Mouse (Mus musculus): ENCODE data around the gene Gabpb2. TPM values are rescaled to one million over a fixed set of nuclear protein-coding genes. Genes with fewer than 3 reads are reported as not detected.

Gabpb2 gene
- polyA plus RNA-seq, 1 experiment from 2014 or later = 6.7 TPM

DNA sequence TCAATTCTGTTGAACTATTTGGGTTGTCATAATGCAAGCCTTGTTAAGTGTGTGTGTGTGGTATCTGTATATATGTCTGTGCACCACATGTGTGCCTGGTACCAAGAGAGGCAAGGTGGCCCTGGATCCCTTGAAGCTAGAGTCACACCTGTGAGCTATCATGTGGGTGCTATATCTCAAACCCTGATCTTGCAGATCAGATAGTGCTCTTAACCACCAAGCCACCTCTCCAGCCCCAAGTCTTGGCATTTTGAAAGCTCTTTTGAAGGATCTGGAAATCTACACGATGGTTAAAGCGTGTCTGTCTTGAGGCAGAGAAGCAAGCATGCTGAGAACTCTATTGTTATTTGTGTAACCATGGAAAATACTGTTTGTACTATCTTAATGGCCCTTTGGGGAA, 7.1 kb downstream of the Gabpb2 start:
- Histone ChIP-seq H3K27ac (no peak overlapping the region), H3K4me1 (no peaks in the 10 kb centered on the region), H3K9me3 (no peaks in the 10 kb centered on the region), H3K27me3 (replicated peaks) (no peaks in the 10 kb centered on the region), H3K4me3 (no peak overlapping the region), H3K4me2 (replicated peaks) (no peak overlapping the region), H3K9ac (no peak overlapping the region), H3K36me3 (peaks cover 31% of the 10 kb centered on the region)
- ATAC-seq (ENCODE audit: low FRiP score, low read depth) = no peak
- 68% methylated on average over 2 of the region's 2 CpGs for WGBS

DNA sequence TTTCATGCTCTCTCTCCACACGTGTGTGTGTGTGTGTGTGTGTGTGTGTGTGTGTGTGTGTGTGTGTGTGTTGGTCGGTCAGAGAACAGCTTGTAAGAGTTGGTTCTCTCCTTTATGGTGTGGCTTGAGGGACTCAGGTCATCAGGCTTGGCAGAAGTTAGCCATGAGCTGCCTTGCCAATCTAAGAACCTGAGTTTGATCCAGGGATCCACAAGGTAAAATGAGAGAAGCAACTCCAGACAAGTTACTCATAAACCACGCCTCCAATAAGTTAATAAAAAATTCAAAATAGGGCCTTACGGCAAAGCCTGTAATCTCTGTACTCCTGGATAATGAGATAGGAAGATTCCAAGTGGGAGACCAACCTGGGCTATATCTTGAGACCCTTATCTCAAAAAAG, 9.4 kb downstream of the Gabpb2 start:
- no peaks in the 10 kb centered on the region for H3K9me3 ChIP-seq
- WGBS = 87% methylated on average over 4 of the region's 4 CpGs
- no peak overlapping the region for H3K27ac ChIP-seq
- H3K4me1 ChIP-seq = no peaks in the 10 kb centered on the region
- H3K27me3 ChIP-seq (replicated peaks) = no peaks in the 10 kb centered on the region
- no peak overlapping the region for H3K4me3 ChIP-seq
- no peak overlapping the region for H3K9ac ChIP-seq
- H3K4me2 ChIP-seq (replicated peaks) = no peak overlapping the region
- ATAC-seq (ENCODE audit: low FRiP score, low read depth) = no peak
- H3K36me3 ChIP-seq = peaks cover 41% of the 10 kb centered on the region

DNA sequence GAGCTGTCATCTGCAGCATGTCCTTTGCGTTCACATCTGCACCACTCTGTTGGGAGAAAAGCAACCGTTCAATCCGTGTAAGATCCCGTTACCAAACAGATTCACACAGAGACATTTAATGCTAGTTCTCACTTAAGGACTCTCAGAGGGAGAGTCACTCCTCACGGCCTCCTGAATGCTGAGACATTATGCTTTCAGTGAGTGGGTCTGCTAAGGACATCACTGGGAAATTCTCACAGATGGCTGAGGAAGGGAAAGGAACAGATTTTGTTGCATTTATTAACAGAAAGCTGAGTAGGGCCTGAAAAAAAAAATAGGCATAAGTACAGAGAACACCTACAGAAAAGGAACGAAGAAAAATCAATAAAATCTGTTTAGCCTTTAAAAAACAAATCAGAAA, 13.8 kb downstream of the Gabpb2 start:
- no peak overlapping the region for H3K27ac ChIP-seq
- H3K9ac ChIP-seq = no peak overlapping the region
- H3K4me1 ChIP-seq = no peaks in the 10 kb centered on the region
- no peaks in the 10 kb centered on the region for H3K9me3 ChIP-seq
- no peak overlapping the region for H3K4me3 ChIP-seq
- 94% methylated on average over 6 of the region's 6 CpGs for WGBS
- ATAC-seq (ENCODE audit: low FRiP score, low read depth) = no peak
- no peak overlapping the region for H3K4me2 ChIP-seq (replicated peaks)
- peaks cover 69% of the 10 kb centered on the region for H3K36me3 ChIP-seq
- no peaks in the 10 kb centered on the region for H3K27me3 ChIP-seq (replicated peaks)

DNA sequence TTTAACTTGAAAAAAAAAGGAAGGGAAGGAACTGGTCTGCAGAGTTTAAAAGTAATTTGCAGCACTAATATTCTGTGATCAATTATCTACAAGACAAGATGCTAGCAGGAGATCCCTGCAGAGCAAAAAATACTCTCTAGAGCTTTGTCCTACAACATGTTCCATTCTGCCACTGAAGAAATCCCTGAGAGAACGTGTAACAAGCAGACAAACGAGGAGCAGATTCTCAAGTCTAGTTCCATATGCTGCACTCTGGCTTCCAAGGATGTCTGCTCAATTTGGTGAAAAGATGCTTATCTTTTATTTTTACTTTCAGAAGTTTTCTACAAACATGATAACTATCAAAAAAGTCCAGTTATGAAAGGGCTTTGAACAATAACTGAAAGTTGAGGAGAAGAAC, 17.2 kb downstream of the Gabpb2 start:
- Histone ChIP-seq H3K4me1 (no peaks in the 10 kb centered on the region), H3K9ac (no peak overlapping the region), H3K27me3 (replicated peaks) (no peaks in the 10 kb centered on the region), H3K4me3 (no peak overlapping the region), H3K36me3 (peaks cover 73% of the 10 kb centered on the region), H3K4me2 (replicated peaks) (no peak overlapping the region), H3K27ac (no peak overlapping the region), H3K9me3 (no peaks in the 10 kb centered on the region)
- ATAC-seq (ENCODE audit: low FRiP score, low read depth) = no peak
- WGBS = 80% methylated on average over 2 of the region's 2 CpGs

- H3K36me3 ChIP-seq = peaks cover 72% of the 10 kb centered on the region
Measured at GRCm38 (mm10) chr3:95200132-95200531, 17.6 kb downstream of the Gabpb2 start.

GRCm38 (mm10) chr3:95199101-95199500, 18.6 kb downstream of the Gabpb2 start:
- no peaks in the 10 kb centered on the region for H3K27me3 ChIP-seq (replicated peaks)
- WGBS = 83% methylated on average over 1 of the region's 1 CpGs
- no peak for ATAC-seq (ENCODE audit: low FRiP score, low read depth)
- H3K4me2 ChIP-seq (replicated peaks) = no peak overlapping the region
- H3K4me3 ChIP-seq = no peak overlapping the region
- no peaks in the 10 kb centered on the region for H3K4me1 ChIP-seq
- no peaks in the 10 kb centered on the region for H3K9me3 ChIP-seq
- H3K27ac ChIP-seq = no peak overlapping the region
- no peak overlapping the region for H3K9ac ChIP-seq
- peaks cover 73% of the 10 kb centered on the region for H3K36me3 ChIP-seq

More at GRCm38 (mm10) chr3:95200132-95200531, 17.6 kb downstream of the Gabpb2 start:
- H3K27ac ChIP-seq = no peak overlapping the region
- no peak overlapping the region for H3K9ac ChIP-seq
- no peaks in the 10 kb centered on the region for H3K27me3 ChIP-seq (replicated peaks)
- 91% methylated on average over 7 of the region's 7 CpGs for WGBS
- H3K4me2 ChIP-seq (replicated peaks) = no peak overlapping the region
- no peak overlapping the region for H3K4me3 ChIP-seq
- no peaks in the 10 kb centered on the region for H3K9me3 ChIP-seq
- no peaks in the 10 kb centered on the region for H3K4me1 ChIP-seq
- no peak for ATAC-seq (ENCODE audit: low FRiP score, low read depth)

DNA sequence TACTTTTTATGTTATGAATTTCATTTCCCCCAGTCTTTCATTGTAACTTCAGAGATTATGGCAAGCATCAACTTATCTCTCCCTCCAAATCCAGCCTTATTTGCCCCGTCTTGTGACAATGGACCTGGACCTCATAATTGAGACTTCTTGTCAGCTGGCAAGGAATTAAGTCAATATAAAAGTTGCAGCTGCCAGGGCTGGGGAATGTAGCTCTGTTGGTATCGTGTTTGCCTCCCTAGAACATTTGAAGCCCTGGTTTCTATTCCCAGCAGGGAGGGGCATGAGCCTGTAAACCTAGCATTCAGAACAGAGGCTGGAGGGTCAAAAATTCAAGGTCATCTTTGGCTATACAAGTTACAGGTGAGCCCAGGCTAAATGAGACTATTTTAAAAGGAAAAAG, 21.9 kb downstream of the Gabpb2 start:
- Histone ChIP-seq H3K36me3 (peaks cover 61% of the 10 kb centered on the region), H3K4me1 (no peaks in the 10 kb centered on the region), H3K4me3 (no peak overlapping the region), H3K4me2 (replicated peaks) (no peak overlapping the region), H3K27me3 (replicated peaks) (no peaks in the 10 kb centered on the region), H3K9ac (no peak overlapping the region), H3K27ac (no peak overlapping the region), H3K9me3 (no peaks in the 10 kb centered on the region)
- 89% methylated on average over 2 of the region's 2 CpGs for WGBS
- no peak for ATAC-seq (ENCODE audit: low FRiP score, low read depth)

GRCm38 (mm10) chr3:95194721-95195135, 23.0 kb downstream of the Gabpb2 start:
- no peak overlapping the region for H3K27ac ChIP-seq
- no peak overlapping the region for H3K9ac ChIP-seq
- H3K9me3 ChIP-seq = no peaks in the 10 kb centered on the region
- ATAC-seq (ENCODE audit: low FRiP score, low read depth) = no peak
- no peaks in the 10 kb centered on the region for H3K4me1 ChIP-seq
- WGBS = 87% methylated on average over 6 of the region's 6 CpGs
- no peak overlapping the region for H3K4me2 ChIP-seq (replicated peaks)
- no peaks in the 10 kb centered on the region for H3K27me3 ChIP-seq (replicated peaks)
- H3K4me3 ChIP-seq = no peak overlapping the region
- H3K36me3 ChIP-seq = peaks cover 60% of the 10 kb centered on the region

DNA sequence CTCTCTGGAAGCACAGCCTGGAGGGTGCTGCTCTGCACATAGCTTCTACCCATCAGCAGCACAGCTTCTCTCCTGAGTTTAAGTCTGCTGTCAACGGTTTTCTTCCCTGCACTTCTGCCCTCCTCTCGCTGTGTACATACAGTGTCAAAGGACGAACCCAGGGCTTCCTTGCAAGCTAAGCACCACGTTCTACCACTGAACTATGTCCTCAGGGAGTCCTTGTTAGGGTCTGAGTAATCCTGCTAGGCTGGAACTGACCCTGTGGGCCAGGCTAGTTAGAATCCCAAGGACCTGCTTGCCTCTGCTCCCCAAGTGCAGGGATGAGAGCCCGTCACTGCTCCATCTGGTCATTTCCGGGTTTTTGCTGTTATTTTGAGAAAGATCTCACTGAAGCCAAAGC, 30.8 kb downstream of the Gabpb2 start:
- Histone ChIP-seq H3K36me3 (peaks cover 53% of the 10 kb centered on the region), H3K27ac (no peak overlapping the region), H3K4me3 (no peak overlapping the region), H3K9me3 (no peaks in the 10 kb centered on the region), H3K4me1 (no peaks in the 10 kb centered on the region), H3K9ac (no peak overlapping the region), H3K4me2 (replicated peaks) (no peak overlapping the region), H3K27me3 (replicated peaks) (no peaks in the 10 kb centered on the region)
- ATAC-seq (ENCODE audit: low FRiP score, low read depth) = no peak
- WGBS = 89% methylated on average over 6 of the region's 6 CpGs

DNA sequence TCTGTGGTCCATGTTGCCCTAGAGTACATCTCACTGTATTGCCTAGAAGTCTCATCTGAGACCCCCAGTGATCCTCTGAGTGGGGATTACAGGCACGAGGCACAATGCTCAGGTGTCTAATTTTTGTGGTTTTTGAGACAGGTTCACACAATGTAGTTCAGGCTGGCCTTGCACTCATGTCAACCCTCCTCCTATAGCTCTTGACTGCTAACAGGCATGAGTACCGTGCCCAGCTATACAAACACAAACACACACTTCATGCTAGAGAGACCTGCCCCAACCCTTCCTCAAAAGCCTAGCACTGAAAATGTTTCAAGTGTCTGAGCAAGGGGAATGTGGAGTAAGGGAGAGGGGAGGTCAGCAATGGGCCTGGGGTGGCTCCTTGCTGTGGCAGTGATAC, 31.6 kb downstream of the Gabpb2 start:
- H3K27me3 ChIP-seq (replicated peaks) = no peaks in the 10 kb centered on the region
- ATAC-seq (ENCODE audit: low FRiP score, low read depth) = no peak
- H3K9ac ChIP-seq = no peak overlapping the region
- H3K4me1 ChIP-seq = no peaks in the 10 kb centered on the region
- no peak overlapping the region for H3K4me3 ChIP-seq
- no peaks in the 10 kb centered on the region for H3K9me3 ChIP-seq
- H3K27ac ChIP-seq = no peak overlapping the region
- no peak overlapping the region for H3K4me2 ChIP-seq (replicated peaks)
- H3K36me3 ChIP-seq = peaks cover 53% of the 10 kb centered on the region
- 91% methylated on average over 2 of the region's 2 CpGs for WGBS

DNA sequence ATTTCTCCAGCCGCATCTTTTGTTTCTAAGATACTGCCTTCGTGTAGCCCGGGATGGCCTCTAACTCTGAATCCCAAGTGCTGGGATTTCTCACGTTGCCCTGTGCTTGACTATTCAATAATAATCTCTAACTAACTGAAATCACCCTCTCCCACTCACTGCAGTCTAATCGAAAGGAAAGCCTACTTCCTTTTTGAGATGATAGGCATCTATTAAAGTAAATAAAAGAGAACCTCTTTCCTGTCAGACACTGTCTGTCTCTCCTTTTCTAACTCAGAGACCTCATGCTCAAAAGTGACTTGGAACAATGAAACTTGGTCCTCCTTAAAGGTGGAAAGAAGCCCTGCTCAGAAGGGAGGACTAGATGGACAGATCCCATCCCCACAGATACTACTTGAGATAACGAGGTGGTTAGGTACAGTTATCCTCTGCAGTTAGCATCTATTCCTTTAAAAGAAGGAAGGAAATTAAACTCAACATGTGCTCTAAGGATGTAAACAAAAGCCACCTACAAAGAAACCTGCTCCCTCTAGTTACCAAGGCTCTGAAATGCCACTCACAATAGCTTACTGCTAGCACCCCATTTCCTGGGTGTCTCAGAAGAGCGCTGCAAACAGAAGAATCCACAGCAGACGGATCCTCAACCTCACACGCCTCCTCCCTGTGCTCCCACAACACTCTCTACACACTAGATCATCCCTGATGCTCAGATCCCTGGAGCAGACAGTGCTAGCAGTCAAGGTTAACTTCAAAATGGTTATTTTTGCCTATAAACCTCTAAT, 32.7 kb downstream of the Gabpb2 start:
- Histone ChIP-seq H3K4me2 (replicated peaks) (no peak overlapping the region), H3K9ac (no peak overlapping the region), H3K4me3 (no peak overlapping the region), H3K36me3 (peaks cover 48% of the 10 kb centered on the region), H3K9me3 (no peaks in the 10 kb centered on the region), H3K27me3 (replicated peaks) (no peaks in the 10 kb centered on the region), H3K4me1 (no peaks in the 10 kb centered on the region), H3K27ac (no peak overlapping the region)
- WGBS = 93% methylated on average over 9 of the region's 9 CpGs
- ATAC-seq (ENCODE audit: low FRiP score, low read depth) = no peak

DNA sequence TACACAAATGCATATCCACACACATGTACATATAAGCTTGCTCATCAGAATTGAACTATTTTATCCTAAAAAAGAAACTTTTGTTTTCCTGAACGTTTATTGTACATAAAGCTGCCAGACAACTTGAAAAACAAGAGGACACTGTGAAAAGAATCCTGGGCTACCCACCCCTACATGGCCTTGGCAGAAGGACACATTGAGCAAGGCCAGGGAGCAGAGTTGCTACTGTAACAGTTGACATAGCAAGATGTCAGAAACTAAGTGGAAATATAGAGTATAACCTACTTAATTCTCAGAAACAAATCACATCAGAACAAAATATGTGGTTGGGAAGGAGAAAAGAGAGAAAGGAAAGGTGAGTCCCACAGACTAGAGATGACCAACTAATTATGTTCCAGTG, 35.9 kb downstream of the Gabpb2 start:
- Histone ChIP-seq H3K27me3 (replicated peaks) (no peaks in the 10 kb centered on the region), H3K4me3 (no peak overlapping the region), H3K4me1 (no peaks in the 10 kb centered on the region), H3K27ac (no peak overlapping the region), H3K9me3 (no peaks in the 10 kb centered on the region), H3K4me2 (replicated peaks) (no peak overlapping the region), H3K9ac (no peak overlapping the region), H3K36me3 (peaks cover 20% of the 10 kb centered on the region)
- no peak for ATAC-seq (ENCODE audit: low FRiP score, low read depth)
- 65% methylated on average over 1 of the region's 1 CpGs for WGBS

DNA sequence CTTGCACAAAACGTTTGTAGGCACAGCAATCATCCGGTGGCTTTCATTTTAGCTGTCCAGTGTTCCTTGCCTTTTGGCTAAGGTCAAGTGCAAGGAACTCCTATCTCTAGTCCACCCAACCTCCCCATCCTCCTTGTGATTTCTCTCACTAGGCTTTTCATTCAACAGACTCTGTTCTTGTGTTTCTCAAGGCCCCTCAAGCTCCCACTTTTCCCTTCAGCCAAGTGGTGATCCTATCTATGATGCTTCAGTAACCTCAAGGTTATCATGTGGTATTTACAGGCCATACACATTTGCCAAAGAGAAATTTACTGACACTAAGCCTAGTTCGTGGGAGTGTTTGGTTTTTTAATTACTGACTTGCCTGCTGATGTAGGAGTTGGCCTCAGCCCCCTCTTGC, 37.8 kb downstream of the Gabpb2 start:
- Histone ChIP-seq H3K4me3 (no peak overlapping the region), H3K4me1 (no peaks in the 10 kb centered on the region), H3K27ac (no peak overlapping the region), H3K36me3 (peaks cover 8% of the 10 kb centered on the region; the same call in 1 of the 2 replicates), H3K4me2 (replicated peaks) (no peak overlapping the region), H3K9me3 (no peaks in the 10 kb centered on the region), H3K9ac (no peak overlapping the region), H3K27me3 (replicated peaks) (no peaks in the 10 kb centered on the region)
- WGBS = 76% methylated on average over 3 of the region's 3 CpGs
- no peak for ATAC-seq (ENCODE audit: low FRiP score, low read depth)
